Mouse (Mus musculus) hindbrain, embryonic 10.5 days (tissue): Measurements from ENCODE around the gene Olfr465-ps1. TPM values are rescaled to one million over a fixed set of nuclear protein-coding genes. Genes with fewer than 3 reads are reported as not detected.

ENCODE experiments used
- DNase-seq: peaks from one replicate; pipeline ENCODE4 v3.0.0-alpha.2; 2017; ENCODE audit warnings: low spot score
- H3K27ac ChIP-seq: fragments of 300-500 bp; sonication (generic); 2 replicates; pipeline ENCODE4 v1.5.1; 2016; ENCODE audit warnings: mild to moderate bottlenecking, moderate library complexity
- H3K27me3 ChIP-seq: fragments of 300-500 bp; sonication (generic); 2 replicates; pipeline ENCODE4 v1.6.1; 2016; ENCODE audit warnings: mild to moderate bottlenecking; ENCODE audit not compliant: poor library complexity, insufficient read depth, severe bottlenecking
- H3K36me3 ChIP-seq: fragments of 300-500 bp; sonication (generic); 2 replicates; pipeline ENCODE4 v1.6.1; 2016; ENCODE audit warnings: mild to moderate bottlenecking, moderate library complexity
- H3K4me1 ChIP-seq: fragments of 300-500 bp; sonication (generic); replicated peaks from 2 replicates; pipeline ENCODE4 v1.6.1; 2016; ENCODE audit warnings: mild to moderate bottlenecking
- H3K4me3 ChIP-seq: fragments of 300-500 bp; sonication (generic); 2 replicates; pipeline ENCODE4 v1.5.1; 2016; ENCODE audit warnings: mild to moderate bottlenecking, moderate library complexity
- H3K9me3 ChIP-seq: fragments of 300-500 bp; sonication (generic); 2 replicates; pipeline ENCODE4 v1.6.1; 2016; ENCODE audit warnings: mild to moderate bottlenecking, moderate library complexity
- WGBS: fragments of 180-500 bp; shearing (Covaris S2); methylation state at CpG from one replicate; pipeline ENCODE4 v1.1.7; 2016; 5-methylcytosine and 5-hydroxymethylcytosine counted together
- polyA plus RNA-seq: library from polyadenylated mRNA; unstranded; fragments of >200 nt; fragmentation: Nextera tagmentation; extraction: Ambion mirVana; gene quantifications from 2 replicates; pipeline ENCODE4 v1.2.1, GENCODE M21; 2016

Olfr465-ps1 gene
- polyA plus RNA-seq, 1 experiment from 2014 or later, result not detected

- Histone ChIP-seq H3K4me3 (peak overlapping the region; percentile 46), H3K36me3 (no peaks in the 10 kb centered on the region), H3K4me1 (no peaks in the 10 kb centered on the region), H3K27ac (no peak overlapping the region), H3K27me3 (no peaks in the 10 kb centered on the region), H3K9me3 (peaks cover 7% of the 10 kb centered on the region; the same call in 1 of the 2 replicates)
- 21% methylated on average over 46 of the region's 46 CpGs for WGBS
- peak; percentile 38 for DNase-seq
Observed at GRCm38 (mm10) chr13:65175734-65176471, 38.0 kb downstream of the Olfr465-ps1 start.

GRCm38 (mm10) chr13:65176472-65177091 is 38.7 kb downstream of the Olfr465-ps1 start:
- 55% methylated on average over 15 of the region's 15 CpGs for WGBS
- no peaks in the 10 kb centered on the region for H3K4me1 ChIP-seq
- no peaks in the 10 kb centered on the region for H3K27me3 ChIP-seq
- no peaks in the 10 kb centered on the region for H3K36me3 ChIP-seq
- DNase-seq, result peak; percentile 2
- peaks cover 7% of the 10 kb centered on the region; the same call in 1 of the 2 replicates for H3K9me3 ChIP-seq
- no peak overlapping the region for H3K27ac ChIP-seq
- no peak overlapping the region for H3K4me3 ChIP-seq

Other genes starting within 250 kb of the Olfr465-ps1 start
- not detected in 2 replicates for gene Cntnap3, start 234.1 kb upstream of the Olfr465-ps1 start, polyA plus RNA-seq
- not detected in 2 replicates for gene Spata31, start 220.7 kb upstream of the Olfr465-ps1 start, polyA plus RNA-seq
- not detected in 2 replicates for gene Spata31d1c, start 105.0 kb upstream of the Olfr465-ps1 start, polyA plus RNA-seq
- gene Prss47, start 85.3 kb upstream of the Olfr465-ps1 start, polyA plus RNA-seq, result not detected in 2 replicates
- 34.7 and 43.1 TPM in 2 replicates for gene Mfsd14b, start 25.1 kb upstream of the Olfr465-ps1 start, polyA plus RNA-seq
- gene Olfr466, start 12.2 kb downstream of the Olfr465-ps1 start, polyA plus RNA-seq, result not detected in 2 replicates
- gene Nlrp4f, start 67.9 kb downstream of the Olfr465-ps1 start, polyA plus RNA-seq, result 0.31 and 0.32 TPM in 2 replicates
- not detected in 2 replicates for gene Gm10775, start 121.5 kb downstream of the Olfr465-ps1 start, polyA plus RNA-seq
- gene Zfp369, start 140.7 kb downstream of the Olfr465-ps1 start, polyA plus RNA-seq, result 13.7 and 14.7 TPM in 2 replicates